Mouse (Mus musculus) telencephalon, adult 2 months (tissue): ENCODE measurements at regions not wholly inside any gene's neighbourhood (a gene's known extent, or its start where the extent isn't known, plus 50 kb on each side); places are given as distances from the start of the nearest gene placed in this dataset.

Experiments
- DNase-seq: peaks from one replicate; pipeline ENCODE4 v3.0.0-alpha.2; 2011; ENCODE audit warnings: low read depth, low spot score

- DNase-seq: no peak
These were observed 73.2 kb upstream of the Azi2 start for GRCm38 (mm10) chr9:117967080-117967479.

GRCm38 (mm10) chr9:117966326-117966989, 73.8 kb upstream of the Azi2 start:
- DNase-seq: peak; percentile 55

GRCm38 (mm10) chr9:117962088-117963030, 77.9 kb upstream of the Azi2 start:
- no peak for DNase-seq

DNA sequence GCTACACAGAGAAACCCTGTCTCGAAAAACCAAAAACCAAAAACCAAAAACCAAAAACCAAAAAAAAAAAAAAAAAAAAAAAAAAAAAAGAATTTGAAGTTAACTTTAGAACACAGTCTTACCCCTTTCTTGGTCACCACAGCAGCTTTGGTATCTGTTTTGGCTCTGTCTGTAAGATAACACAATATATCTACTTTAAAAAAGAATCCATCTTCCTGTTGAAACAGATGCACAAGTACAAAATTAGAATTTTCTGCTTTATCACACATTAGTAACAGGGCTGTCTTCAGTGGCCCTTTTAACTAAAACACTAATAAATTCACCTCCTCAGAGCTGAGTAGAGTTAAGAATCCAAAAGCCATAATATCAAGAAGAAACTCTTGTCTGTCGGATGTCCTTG, 80.5 kb upstream of the Azi2 start:
- DNase-seq: no peak

- DNase-seq: no peak
These were observed 83.1 kb upstream of the Azi2 start for GRCm38 (mm10) chr9:117957195-117957594.

- DNase-seq: no peak
These were observed 83.6 kb upstream of the Azi2 start for GRCm38 (mm10) chr9:117956691-117957090.

DNA sequence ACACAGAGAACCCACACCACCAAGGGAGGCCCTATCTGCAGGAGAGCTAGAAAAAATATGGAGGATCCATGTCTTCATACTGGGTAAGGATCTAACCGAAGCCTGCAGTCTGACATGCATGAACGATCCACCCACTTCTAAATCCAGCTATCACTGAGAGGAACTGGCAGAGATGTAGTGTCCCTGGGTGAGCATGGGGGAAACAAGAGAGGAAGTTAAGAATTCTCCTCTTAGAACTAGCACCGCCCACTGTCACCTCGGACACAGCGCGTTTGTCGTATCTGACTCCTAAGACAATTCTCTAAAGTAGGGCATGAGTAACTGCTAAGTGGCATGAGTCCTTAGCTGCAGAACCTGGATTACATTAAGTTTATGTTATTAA, 112.8 kb upstream of the Azi2 start:
- no peak for DNase-seq

DNA sequence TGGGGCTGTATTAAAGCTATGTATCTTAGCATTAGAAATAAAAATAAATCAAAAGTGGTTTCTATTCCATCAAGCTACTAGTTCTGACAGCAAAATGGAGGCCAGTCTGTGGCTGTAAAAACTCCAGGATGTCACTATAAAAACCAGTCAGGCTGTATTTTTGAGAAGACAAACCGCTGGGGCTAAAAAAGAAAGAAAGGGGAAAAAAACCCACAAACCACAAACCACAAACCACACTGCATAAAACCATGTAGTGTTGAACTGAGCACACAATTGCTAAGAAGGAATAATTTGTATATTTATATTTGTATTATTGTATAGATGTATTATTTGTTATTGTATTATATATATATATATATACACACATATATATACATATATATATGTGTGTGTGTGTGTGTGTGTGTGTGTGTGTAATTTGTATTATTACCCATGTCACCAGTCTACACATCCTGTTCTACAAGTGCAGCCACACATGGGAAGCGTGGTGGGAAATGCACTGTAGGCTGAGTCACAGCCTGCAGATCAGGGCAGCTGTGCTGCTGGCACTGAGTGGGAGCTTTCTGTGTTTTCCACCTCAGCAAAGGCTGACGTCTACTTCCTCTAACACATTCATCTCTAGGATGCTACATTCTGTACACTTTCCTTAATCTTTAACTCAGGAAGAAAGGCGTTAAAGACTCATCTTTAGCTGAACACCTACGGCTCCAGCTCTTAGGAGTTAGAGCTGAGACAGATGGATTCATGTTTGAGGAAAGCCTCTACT, 113.4 kb upstream of the Azi2 start:
- DNase-seq: peak; percentile 62

GRCm38 (mm10) chr9:117922992-117923391, 117.3 kb upstream of the Azi2 start:
- DNase-seq: no peak

- no peak for DNase-seq
These were observed 132.3 kb upstream of the Azi2 start for GRCm38 (mm10) chr9:117907895-117908424.

DNA sequence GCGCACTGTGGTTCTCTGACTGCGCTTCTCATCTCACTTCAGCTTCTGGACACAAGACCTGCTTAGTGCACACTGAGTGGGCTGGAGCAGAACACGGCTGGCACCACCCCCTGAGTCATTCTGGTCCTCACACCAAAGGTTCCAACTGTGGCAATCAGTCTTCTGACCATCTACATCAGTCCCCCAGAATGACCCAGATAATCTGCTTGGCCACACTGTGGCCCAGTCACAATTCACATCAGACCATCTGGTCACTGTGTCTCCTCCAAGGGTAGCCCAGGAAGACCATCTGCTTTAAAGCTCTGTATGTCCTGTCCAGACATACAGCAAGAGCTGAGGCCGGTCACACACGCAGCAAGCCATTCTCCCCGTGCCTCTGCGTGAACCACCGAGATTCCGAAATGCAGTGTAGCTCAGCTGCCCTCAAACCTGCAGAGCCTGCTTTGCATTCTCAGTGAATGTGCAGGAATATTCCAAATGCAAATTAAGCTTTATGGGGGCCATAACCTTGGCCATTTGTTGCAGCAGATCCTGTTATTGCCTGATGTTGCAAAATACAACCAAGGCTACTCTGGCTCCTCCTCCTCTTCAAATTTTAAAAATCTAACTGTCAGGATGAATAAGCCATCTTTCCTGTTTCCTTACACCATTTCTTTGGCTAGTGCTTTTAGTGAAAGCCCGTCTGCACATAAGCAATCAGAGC, 135.1 kb upstream of the Azi2 start:
- no peak for DNase-seq

DNA sequence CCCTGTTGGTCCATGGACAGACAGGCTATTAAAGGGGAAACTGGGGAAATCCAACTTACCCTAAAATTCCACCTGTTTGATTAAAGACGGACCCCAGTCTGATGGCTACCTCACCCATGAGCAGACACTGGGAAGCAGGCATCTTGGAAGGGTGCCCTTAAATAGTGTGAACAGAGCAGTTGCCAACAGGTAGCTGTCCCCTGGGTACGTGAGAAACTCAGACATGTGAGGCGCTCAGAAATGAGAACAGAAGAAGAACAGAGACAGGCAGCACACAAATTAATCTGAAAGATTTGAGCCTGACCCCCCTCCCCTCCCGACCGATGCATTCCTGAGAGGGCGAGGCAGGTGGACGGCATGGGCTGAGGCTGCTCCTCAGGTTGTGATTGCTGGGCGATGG, 135.7 kb upstream of the Azi2 start:
- DNase-seq: no peak

GRCm38 (mm10) chr9:117903025-117903424, 137.3 kb upstream of the Azi2 start:
- DNase-seq: no peak

DNA sequence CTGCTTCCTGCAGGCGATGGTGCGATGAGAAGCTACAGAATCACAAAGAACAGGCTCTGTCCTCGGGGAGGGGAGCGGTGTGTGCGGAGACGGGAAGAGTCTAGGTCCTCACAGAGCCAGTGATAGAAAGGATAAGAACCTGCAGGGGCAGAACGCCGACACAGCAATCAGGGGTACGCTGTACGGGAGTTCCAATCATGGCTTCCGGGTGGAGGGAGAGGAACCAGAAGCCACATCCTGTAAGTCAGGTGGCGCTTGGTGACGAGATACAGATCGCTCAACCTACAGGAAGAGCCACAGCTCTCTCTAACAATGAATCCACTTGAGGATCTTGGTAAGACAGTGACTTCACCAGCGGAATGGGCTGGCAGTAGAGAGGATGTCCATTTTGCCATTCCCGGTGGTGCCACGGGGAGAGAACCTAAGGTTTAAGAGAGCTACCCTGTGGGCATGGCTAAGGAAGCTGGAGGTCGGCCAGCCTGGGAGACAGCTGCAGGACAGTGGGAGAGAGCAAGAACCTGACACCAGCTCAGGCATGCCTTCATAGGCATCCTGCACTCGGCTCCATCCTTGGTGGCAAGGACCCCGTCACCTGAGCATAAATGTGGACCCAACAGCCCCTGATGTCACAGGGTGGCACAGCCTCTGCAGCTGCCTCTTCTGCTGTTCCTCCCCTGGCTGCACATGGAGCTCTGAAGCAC, 137.9 kb upstream of the Azi2 start:
- no peak for DNase-seq

GRCm38 (mm10) chr9:117900631-117901030, 139.7 kb upstream of the Azi2 start:
- DNase-seq: no peak

GRCm38 (mm10) chr9:117896517-117896916, 143.8 kb upstream of the Azi2 start:
- no peak for DNase-seq

DNA sequence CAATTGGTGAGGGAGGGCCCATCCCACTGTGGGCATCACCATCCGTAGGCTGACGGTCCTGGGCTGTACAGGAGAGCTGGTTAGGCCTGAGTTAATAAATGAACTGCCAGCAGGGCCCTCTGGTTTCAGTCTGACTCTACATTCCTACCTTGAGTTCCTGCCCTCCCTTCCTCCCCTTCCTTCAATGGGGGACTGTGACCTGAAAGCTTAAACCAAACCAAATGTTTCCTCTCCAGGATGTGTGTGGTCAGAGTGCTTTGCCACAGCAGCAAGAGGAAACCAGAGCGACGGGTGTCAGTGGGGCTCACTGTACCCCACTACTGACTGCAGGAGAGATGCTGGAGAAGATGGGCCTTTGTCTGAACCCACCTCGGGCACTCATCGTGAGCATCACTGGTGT, 147.7 kb upstream of the Azi2 start:
- DNase-seq: no peak

DNA sequence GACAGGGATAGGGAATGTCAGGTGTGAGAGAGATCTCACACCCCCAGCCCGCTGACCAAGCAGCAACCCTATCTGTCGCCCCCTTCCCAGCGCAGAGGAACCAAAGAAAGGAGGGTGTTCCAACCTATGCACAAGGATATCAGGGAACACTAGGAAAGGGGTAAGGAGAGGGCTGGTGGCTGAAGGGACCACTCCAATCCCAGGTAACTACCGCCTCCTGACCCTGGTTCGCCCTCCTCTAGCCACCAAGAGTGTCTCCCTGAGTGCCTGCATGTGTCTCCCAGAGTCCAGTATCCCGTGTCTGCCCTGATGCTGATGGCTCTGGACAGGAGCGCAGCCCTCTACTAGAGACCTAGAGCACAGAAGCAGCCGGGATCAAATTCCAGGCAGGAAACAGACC, 167.1 kb upstream of the Azi2 start:
- DNase-seq: no peak

DNA sequence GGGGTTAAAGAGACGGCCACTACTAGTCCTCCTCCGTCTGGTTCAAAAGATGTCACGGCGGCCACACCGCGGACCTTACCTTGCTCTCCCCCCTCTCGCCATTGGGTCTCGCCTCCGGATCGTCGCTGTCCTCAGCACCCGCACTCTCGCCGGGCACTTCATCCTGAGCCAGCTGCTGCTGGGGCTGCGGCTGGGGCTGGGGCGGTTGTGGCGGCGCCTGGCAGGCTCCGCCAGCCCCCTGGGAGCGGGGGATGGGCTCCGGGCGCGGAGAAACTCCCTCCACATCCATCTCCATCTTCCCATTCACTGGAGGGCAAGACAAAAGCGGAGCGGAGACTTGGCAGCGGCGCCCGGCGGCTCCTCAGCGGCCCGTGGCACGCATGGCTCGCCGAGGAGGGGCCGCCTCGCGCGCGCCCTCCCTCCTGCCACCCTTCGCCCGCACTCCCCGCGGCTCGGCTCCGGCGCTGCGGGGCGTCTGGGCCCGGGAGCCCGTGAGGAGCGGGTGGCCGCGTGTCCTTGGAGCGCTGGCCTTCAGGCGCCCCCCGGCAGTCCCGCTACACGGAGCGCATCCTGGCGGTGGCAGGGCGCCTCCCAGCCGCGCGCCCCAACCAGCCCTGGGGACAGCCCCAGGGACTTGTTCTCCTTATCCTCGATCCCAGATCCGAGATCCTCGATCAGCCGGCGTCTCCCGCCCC, 167.8 kb upstream of the Azi2 start:
- DNase-seq: no peak

GRCm38 (mm10) chr9:117872021-117872386, 168.3 kb upstream of the Azi2 start:
- no peak for DNase-seq
